Mouse (Mus musculus) heart, adult 2 months (tissue): ENCODE results near the gene Msrb2. TPM values are rescaled to one million over a fixed set of nuclear protein-coding genes. Genes with fewer than 3 reads are reported as not detected.

Source experiments
- DNase-seq, 2 experiments: peaks; one replicate each; pipeline ENCODE4 v3.0.0; 2021
- H3K27ac ChIP-seq: fragments of 200-600 bp; 2 replicates; pipeline ENCODE4 v1.8.1; 2022
- H3K27me3 ChIP-seq: fragments of 200-500 bp; 2 replicates; pipeline ENCODE4 v1.6.1; 2012; ENCODE audit warnings: mild to moderate bottlenecking, low read length, inconsistent platforms, mixed read lengths; ENCODE audit not compliant: control insufficient read depth, insufficient read depth
- H3K36me3 ChIP-seq: fragments of 200-500 bp; 2 replicates; pipeline ENCODE4 v1.6.1; 2012; ENCODE audit warnings: low read length, inconsistent platforms; ENCODE audit not compliant: control insufficient read depth, insufficient read depth
- H3K4me1 ChIP-seq: fragments of 200-500 bp; 2 replicates; pipeline ENCODE4 v1.6.1; 2011; ENCODE audit warnings: low read length; ENCODE audit not compliant: control insufficient read depth, insufficient read depth
- H3K4me3 ChIP-seq: fragments of 200-600 bp; 2 replicates; pipeline ENCODE4 v1.8.1; 2022
- H3K79me2 ChIP-seq: fragments of 200-500 bp; replicated peaks from 2 replicates; pipeline ENCODE4 v1.6.1; 2012; ENCODE audit warnings: mild to moderate bottlenecking, inconsistent platforms, low read length, moderate library complexity, mixed read lengths; ENCODE audit not compliant: control insufficient read depth, insufficient read depth
- H3K9ac ChIP-seq: fragments of 200-500 bp; 2 replicates; pipeline ENCODE4 v1.6.1; 2012; ENCODE audit warnings: low read depth, mild to moderate bottlenecking, control low read depth, inconsistent platforms, low read length, mixed read lengths
- CTCF ChIP-seq: fragments of 200-600 bp; IDR thresholded peaks from 2 replicates; pipeline ENCODE4 v1.8.1; 2022; ENCODE audit warnings: antibody characterized with exemption, mild to moderate bottlenecking, moderate library complexity
- EP300 ChIP-seq: fragments of 200-500 bp; IDR thresholded peaks from 2 replicates; pipeline ENCODE4 v1.6.1; 2011; ENCODE audit warnings: low read depth, low read length, control low read depth; ENCODE audit not compliant: insufficient read depth
- POLR2A ChIP-seq: fragments of 200-500 bp; IDR thresholded peaks from 2 replicates; pipeline ENCODE4 v1.6.1; 2011; ENCODE audit warnings: mild to moderate bottlenecking, low read depth, low read length, control low read depth; ENCODE audit not compliant: insufficient read depth
- WGBS: fragments of 180-500 bp; shearing (Covaris S2); methylation state at CpG from one replicate; pipeline ENCODE4 v1.1.7; 2018; 5-methylcytosine and 5-hydroxymethylcytosine counted together
- intact Hi-C: fragments of 180-260 bp; cut with DNase I; formaldehyde crosslinking; loops from one replicate; pipeline ENCODE4 v1.15.1; 2025
- polyA plus RNA-seq: library from polyadenylated mRNA; depleted of rRNA; stranded (reverse); fragments of >200 nt; gene quantifications from 2 replicates; pipeline ENCODE4 v1.2.3, GENCODE M21; 2012
- total RNA-seq, 2 experiments: library from RNA; stranded (reverse); gene quantifications; 2 replicates each; pipeline ENCODE4 v1.2.3; 2021

The Msrb2 gene
- total and polyA plus RNA-seq, 3 experiments, result 52.8 to 76.9 (median 64.0) TPM

DNA sequence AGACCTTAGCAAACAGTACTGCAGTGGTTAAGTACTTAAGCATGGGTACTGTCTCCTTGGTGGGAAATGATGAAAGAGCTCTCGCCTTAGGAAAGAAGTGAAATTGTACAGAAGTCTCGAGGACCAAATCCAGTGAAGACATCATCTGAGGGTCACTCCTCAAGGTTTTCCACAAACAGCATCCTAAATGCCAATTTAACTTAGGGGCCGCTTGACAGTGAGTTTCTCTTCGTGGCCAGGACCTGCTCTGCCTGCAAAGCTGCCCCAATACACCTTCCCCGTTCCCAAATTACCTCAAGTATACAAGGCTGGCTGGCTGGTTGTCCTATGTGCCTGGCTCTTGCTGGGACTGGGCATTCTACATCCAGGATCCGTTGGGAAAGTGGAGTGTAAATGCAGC is 44.8 kb downstream of the Msrb2 start:
- Histone ChIP-seq H3K27ac (no peak overlapping the region), H3K36me3 (no peaks in the 10 kb centered on the region), H3K4me1 (no peaks in the 10 kb centered on the region), H3K79me2 (no peaks in the 10 kb centered on the region), H3K4me3 (no peak overlapping the region), H3K9ac (no peak overlapping the region), H3K27me3 (no peaks in the 10 kb centered on the region)
- DNase-seq, result no peak
- TF ChIP-seq CTCF, result no peak
- no peak for TF ChIP-seq EP300
- no peak for TF ChIP-seq POLR2A
- intact Hi-C loops, result no loop called here
- WGBS, result 63% methylated on average over 6 of the region's 6 CpGs

DNA sequence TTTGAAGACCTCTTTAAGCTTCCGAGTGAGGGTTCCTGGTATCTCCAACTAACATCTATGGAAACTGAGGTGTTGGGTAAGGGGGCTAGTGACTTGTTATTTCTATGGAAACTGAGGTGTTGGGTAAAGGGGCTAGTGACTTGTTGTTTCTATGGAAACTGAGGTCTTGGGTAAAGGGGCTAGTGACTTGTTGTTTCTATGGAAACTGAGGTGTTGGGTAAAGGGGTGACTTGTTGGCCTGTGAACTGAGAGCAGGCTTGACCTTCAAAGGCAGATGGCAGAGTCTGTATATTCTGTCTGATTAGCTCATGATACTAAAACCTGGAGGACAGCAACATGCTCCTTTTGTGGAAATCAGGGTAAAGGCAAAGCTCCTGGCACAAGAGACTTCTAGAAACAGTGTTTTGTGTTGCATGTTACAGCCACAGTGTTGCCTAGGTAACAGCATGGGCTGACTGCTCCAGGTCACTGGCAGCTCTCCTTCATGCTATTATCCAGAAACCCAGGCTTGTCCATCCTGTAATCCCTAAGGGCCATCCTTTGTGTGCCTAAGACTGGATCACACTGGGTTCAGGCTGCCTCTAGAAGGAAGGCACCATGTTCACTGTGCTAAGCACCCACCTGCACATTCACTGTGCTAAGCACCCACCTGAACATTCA is 48.6 kb downstream of the Msrb2 start:
- Histone ChIP-seq H3K79me2 (no peaks in the 10 kb centered on the region), H3K4me3 (no peak overlapping the region), H3K27ac (no peak overlapping the region), H3K9ac (no peak overlapping the region), H3K4me1 (no peaks in the 10 kb centered on the region), H3K27me3 (no peaks in the 10 kb centered on the region; the same call in 1 of the 2 replicates), H3K36me3 (no peaks in the 10 kb centered on the region)
- no peak for DNase-seq
- intact Hi-C loops, result no loop called here
- 43% methylated on average over 1 of the region's 1 CpGs for WGBS
- TF ChIP-seq EP300 (no peak), CTCF (no peak), POLR2A (no peak)

DNA sequence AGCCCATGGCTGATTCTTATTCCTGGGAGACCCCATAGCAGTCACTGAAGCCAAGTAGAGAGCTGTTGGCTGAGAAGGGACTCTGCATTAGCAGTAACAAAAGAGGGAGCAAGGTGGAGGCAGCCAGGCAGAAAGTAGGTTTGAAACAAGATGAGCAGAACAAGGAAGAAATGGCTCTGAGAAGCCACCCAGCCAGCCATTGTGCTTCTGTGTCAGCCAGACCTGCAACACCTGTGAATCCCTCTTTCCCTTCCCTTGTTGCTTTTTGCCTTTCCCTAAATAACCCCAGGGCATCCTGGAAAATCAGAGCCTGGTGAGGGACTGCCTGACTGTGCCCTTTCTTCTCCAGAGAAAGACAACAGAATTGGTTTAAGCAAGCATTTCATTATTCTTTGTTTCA is 51.0 kb downstream of the Msrb2 start:
- Histone ChIP-seq H3K79me2 (no peaks in the 10 kb centered on the region), H3K9ac (no peak overlapping the region), H3K27ac (no peak overlapping the region), H3K4me1 (no peaks in the 10 kb centered on the region), H3K4me3 (no peak overlapping the region), H3K27me3 (peaks cover 1% of the 10 kb centered on the region; the same call in 1 of the 2 replicates), H3K36me3 (no peaks in the 10 kb centered on the region)
- TF ChIP-seq CTCF (no peak), POLR2A (no peak), EP300 (no peak)
- no peak for DNase-seq
- intact Hi-C loops, result no loop called here

- Histone ChIP-seq H3K79me2 (no peaks in the 10 kb centered on the region), H3K27ac (no peak overlapping the region), H3K4me1 (no peaks in the 10 kb centered on the region), H3K27me3 (peaks cover 1% of the 10 kb centered on the region; the same call in 1 of the 2 replicates), H3K4me3 (no peak overlapping the region), H3K9ac (no peak overlapping the region), H3K36me3 (no peaks in the 10 kb centered on the region)
- TF ChIP-seq CTCF (no peak), EP300 (no peak), POLR2A (no peak)
- DNase-seq, result no peak
- intact Hi-C loops, result no loop called here
- WGBS, result 72% methylated on average over 6 of the region's 6 CpGs
Measured at GRCm38 (mm10) chr2:19423086-19423485, 51.8 kb downstream of the Msrb2 start.

GRCm38 (mm10) chr2:19429031-19429430 is 57.8 kb downstream of the Msrb2 start:
- H3K4me3 ChIP-seq, result no peak overlapping the region
- TF ChIP-seq EP300 (no peak), CTCF (no peak), POLR2A (no peak)
- H3K27ac ChIP-seq, result no peak overlapping the region
- intact Hi-C loops, result no loop called here
- H3K36me3 ChIP-seq, result no peaks in the 10 kb centered on the region
- DNase-seq, result no peak
- peaks cover 19% of the 10 kb centered on the region for H3K27me3 ChIP-seq
- WGBS, result 6% methylated on average over 10 of the region's 10 CpGs
- H3K79me2 ChIP-seq, result no peaks in the 10 kb centered on the region
- no peaks in the 10 kb centered on the region for H3K4me1 ChIP-seq
- H3K9ac ChIP-seq, result no peak overlapping the region

DNA sequence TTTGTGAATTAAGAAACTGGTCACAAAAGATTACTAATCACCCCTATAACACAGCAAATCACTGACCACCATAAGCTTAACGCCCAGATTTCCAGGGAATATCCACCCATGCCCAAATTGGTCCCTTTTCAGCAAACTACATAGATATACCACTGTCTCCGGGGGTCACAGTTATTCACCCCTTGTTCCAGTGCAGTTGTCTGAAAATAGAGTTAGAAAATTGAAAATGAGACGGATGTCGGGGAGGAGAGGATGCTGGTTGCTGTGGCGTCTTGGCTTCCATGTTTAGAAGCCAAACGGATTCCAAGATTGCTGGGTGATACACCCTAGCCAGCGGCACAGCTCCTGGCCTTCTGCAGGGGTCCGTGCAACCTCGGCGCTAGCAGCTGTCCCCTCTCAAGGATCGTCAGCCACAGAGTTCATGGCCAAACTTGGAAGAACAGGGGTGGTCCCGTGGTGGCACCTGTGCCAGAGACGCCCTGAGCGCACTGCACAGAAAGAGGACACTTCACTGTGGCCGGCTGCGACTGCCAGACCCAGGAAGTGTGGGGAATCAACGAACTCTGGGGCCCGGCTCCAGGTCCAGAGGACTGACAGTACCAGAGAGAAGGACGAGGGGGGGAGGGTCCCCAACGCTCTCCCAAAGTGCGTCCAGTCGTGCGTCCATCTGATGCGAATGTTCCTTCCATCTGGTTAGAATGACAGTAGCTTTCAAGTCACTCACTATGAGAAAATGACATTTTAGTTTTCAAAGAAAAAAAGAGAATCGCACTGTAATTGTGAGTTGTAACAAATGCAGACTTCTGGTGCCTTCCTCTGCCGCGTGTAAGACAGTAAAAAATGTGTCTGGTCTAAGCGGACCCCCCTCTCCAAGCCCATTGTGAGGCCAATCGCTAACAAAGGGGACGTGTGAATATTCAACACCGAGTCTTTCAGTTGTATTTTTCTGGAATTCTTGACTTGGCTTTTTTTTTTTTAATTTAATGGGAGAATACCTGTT is 58.8 kb downstream of the Msrb2 start:
- H3K4me3 ChIP-seq, result no peak overlapping the region
- intact Hi-C loops, result no loop called here
- no peak overlapping the region for H3K27ac ChIP-seq
- 6% methylated on average over 31 of the region's 31 CpGs for WGBS
- peaks cover 19% of the 10 kb centered on the region for H3K27me3 ChIP-seq
- H3K4me1 ChIP-seq, result no peaks in the 10 kb centered on the region
- no peaks in the 10 kb centered on the region for H3K79me2 ChIP-seq
- H3K9ac ChIP-seq, result no peak overlapping the region
- H3K36me3 ChIP-seq, result no peaks in the 10 kb centered on the region
- TF ChIP-seq CTCF (no peak), POLR2A (no peak), EP300 (no peak)
- DNase-seq, result no peak
